Mouse (Mus musculus): ENCODE results near the gene Map1lc3b.

DNA sequence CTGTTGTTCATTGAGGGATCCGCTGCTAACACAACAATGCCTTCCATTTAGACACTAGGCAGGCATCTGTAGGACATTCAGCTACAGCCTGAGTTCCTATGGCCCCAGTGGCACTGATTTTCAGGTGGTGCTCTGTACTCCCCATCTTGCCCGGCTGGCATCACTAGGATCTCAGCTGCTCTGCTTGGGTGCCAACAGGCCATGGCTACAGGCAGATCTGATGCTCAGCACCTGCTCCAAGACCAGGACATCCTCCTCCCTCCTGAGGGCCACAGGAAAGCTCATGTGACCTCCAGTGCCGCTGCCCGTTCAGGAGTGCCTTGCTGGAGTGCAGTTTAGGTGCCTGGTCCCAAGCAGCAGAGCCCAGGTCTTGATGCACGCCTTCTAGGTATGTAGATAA is 42.2 kb downstream of the Map1lc3b start:
- TF ChIP-seq POLR2A (IDR thresholded peaks at IDR 0.05; ENCODE audit: borderline replicate concordance, control insufficient read depth, low read depth, low read length), result no peak
- TF ChIP-seq CTCF (IDR thresholded peaks at IDR 0.05; ENCODE audit: control insufficient read depth, insufficient read depth, low read length), result no peak

Measured in bone marrow, adult 2 months (tissue).